27 mouse cellular contexts compared by ENCODE assay signal in the genomic region with DNA sequence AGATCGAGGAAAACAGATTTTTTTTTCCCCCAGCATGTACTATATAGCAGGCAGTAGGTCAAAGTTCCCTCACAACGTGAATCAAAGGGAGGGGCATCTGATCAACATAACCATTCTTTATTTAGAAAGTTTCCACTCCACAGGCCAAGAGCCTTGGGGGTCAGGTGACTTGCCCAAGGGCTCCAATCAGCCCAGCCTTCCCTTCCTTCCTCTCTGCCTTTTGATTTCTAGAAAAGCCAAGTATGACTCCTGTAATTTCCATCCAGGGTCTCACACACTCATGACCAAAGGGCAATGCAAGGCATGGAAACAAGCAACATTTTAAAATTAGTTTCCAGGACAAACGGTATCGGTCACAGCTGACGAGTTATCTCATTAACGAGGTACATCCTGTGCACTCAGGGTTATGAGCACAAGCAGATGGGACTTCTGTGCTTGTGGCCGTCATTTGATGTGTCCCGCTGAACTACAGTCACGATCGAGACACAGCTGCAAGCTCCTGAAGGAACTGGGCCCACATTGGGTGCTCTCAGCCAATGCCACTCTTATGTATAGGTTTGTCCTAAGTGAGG. TPM values are rescaled to one million over a fixed set of nuclear protein-coding genes. Genes with fewer than 3 reads are reported as not detected.
DNase-seq lines count a peak whose midpoint lies in the region; ATAC-seq and TF ChIP-seq lines count a peak whose summit lies in the region.
"Had no signal": no experiment of that assay in that cellular context is flagged by ENCODE, and none has a peak within 500 bp of the region (broad histone marks: within the 10 kb centered on the region; RNA-seq: fewer than 3 reads in every experiment).

No protein-coding gene starts in this region.

- no peak overlapping the region for H3K27ac ChIP-seq in liver, postnatal 0 days (ENCODE audit: low read depth)
- peak overlapping the region; percentile 86 for H3K27ac ChIP-seq in heart, adult 2 months
- peak overlapping the region; percentile 48 for H3K27ac ChIP-seq in heart, embryonic 13.5 days (replicated peaks)
- H3K27ac ChIP-seq: embryonic facial prominence, embryonic 13.5 days; forebrain, embryonic 12.5 days; hindbrain, embryonic 14.5 days; kidney, postnatal 0 days; liver, embryonic 13.5 days had no signal

- no peaks in the 10 kb centered on the region for H3K27me3 ChIP-seq in liver, postnatal 0 days (ENCODE audit: insufficient read depth, low read length)
- H3K27me3 ChIP-seq in heart, adult 2 months (ENCODE audit: control insufficient read depth, insufficient read depth, low read length) = no peaks in the 10 kb centered on the region
- H3K27me3 ChIP-seq in heart, embryonic 13.5 days (replicated peaks) = no peaks in the 10 kb centered on the region
- H3K27me3 ChIP-seq: embryonic facial prominence, embryonic 13.5 days; forebrain, embryonic 12.5 days; liver, embryonic 13.5 days had no signal

- ATAC-seq in liver, postnatal 0 days = peak; percentile 25; the same call in 1 of the 2 replicates
- no peak for ATAC-seq in heart, embryonic 13.5 days (ENCODE audit: extremely low read depth, insufficient number of reproducible peaks, low FRiP score, low TSS enrichment)
- ATAC-seq: activated CD4-positive, CD25-positive, alpha-beta regulatory T cell, adult 4 months; inflammation-experienced regulatory T-cells, adult 6 months had no signal

- TF ChIP-seq EP300 in liver, postnatal 0 days (IDR thresholded peaks at IDR 0.05; ENCODE audit: low read depth) = peak; percentile 31; the same call in 1 of the 2 replicates
- peak; percentile 80 for TF ChIP-seq EP300 in heart, adult 2 months (IDR thresholded peaks at IDR 0.05; ENCODE audit: insufficient read depth, low read depth, low read length)

- intact Hi-C loops in heart, adult 2 months (cut with DNase I) = loop anchor here (10.0 kb wide), 1 partner anchor 257 kb away; no protein-coding TSS in a partner anchor
- intact Hi-C loops in heart, postnatal 14 days (cut with DNase I) = no loop called here

- no peak overlapping the region for H3K4me2 ChIP-seq in liver, postnatal 0 days (ENCODE audit: low read depth, low read length)
- no peak overlapping the region for H3K4me2 ChIP-seq in heart, embryonic 13.5 days
- H3K4me2 ChIP-seq: embryonic facial prominence, embryonic 13.5 days; forebrain, embryonic 12.5 days; hindbrain, embryonic 14.5 days; liver, embryonic 13.5 days; lung, embryonic 14.5 days had no signal

- 56% methylated on average over 10 of the region's 10 CpGs for WGBS in liver, postnatal 0 days (ENCODE audit: insufficient replicate concordance)
- 21% methylated on average over 10 of the region's 10 CpGs for WGBS in heart, adult 2 months
- 60% methylated on average over 10 of the region's 10 CpGs for WGBS in heart, embryonic 13.5 days

- H3K79me2 ChIP-seq in heart, adult 2 months (replicated peaks; ENCODE audit: control insufficient read depth, insufficient read depth, low read length) = no peaks in the 10 kb centered on the region

- H3K36me3 ChIP-seq in liver, postnatal 0 days (replicated peaks; ENCODE audit: insufficient read depth, low read length) = no peaks in the 10 kb centered on the region
- H3K36me3 ChIP-seq in heart, adult 2 months (ENCODE audit: control insufficient read depth, insufficient read depth, low read length) = peaks cover 19% of the 10 kb centered on the region
- peaks cover 74% of the 10 kb centered on the region for H3K36me3 ChIP-seq in heart, embryonic 13.5 days
- H3K36me3 ChIP-seq: embryonic facial prominence, embryonic 13.5 days; forebrain, embryonic 12.5 days; liver, embryonic 13.5 days had no signal

- H3K9ac ChIP-seq in liver, postnatal 0 days (replicated peaks) = no peak overlapping the region
- no peak overlapping the region; the same call in 1 of the 2 replicates for H3K9ac ChIP-seq in heart, adult 2 months (ENCODE audit: low read depth, low read length)
- no peak overlapping the region for H3K9ac ChIP-seq in heart, embryonic 13.5 days
- H3K9ac ChIP-seq: embryonic facial prominence, embryonic 13.5 days; forebrain, embryonic 12.5 days; hindbrain, embryonic 14.5 days; liver, embryonic 13.5 days; lung, embryonic 14.5 days had no signal

- peak; percentile 31; the same call in 1 of the 2 replicates for TF ChIP-seq POLR2A in heart, adult 2 months (IDR thresholded peaks at IDR 0.05; ENCODE audit: insufficient read depth, low read depth, low read length)

- no peak for DNase-seq in liver, postnatal 0 days
- DNase-seq in liver = no peak
- peak in 1 of 2 experiments; percentile 48 for DNase-seq in heart, adult 2 months
- peak; percentile 23 to 33 for DNase-seq in heart, postnatal 14 days
- DNase-seq in right cerebral cortex, postnatal 14 days = no peak
- DNase-seq in layer of hippocampus, adult 11-12 months (ENCODE audit: low spot score) = no peak
- DNase-seq in adrenal gland, postnatal 36 days = no peak
- DNase-seq: adrenal gland, adult 8-10 months; cerebellum, adult 2 months; cerebellum, postnatal 25 days; embryo, embryonic 11 days; kidney, adult 2 months; liver, embryonic 13.5 days; lung, embryonic 14.5 days; lung, postnatal 4 days; midbrain, embryonic 14.5 days; right cerebral cortex, postnatal 25 days; thymus, adult 2 months had no signal

- no peaks in the 10 kb centered on the region for H3K9me3 ChIP-seq in liver, postnatal 0 days (ENCODE audit: low read length)
- H3K9me3 ChIP-seq in heart, embryonic 13.5 days = no peaks in the 10 kb centered on the region
- H3K9me3 ChIP-seq: embryonic facial prominence, embryonic 13.5 days; forebrain, embryonic 12.5 days; liver, embryonic 13.5 days had no signal

- H3K4me1 ChIP-seq in liver, postnatal 0 days (ENCODE audit: insufficient read depth) = no peaks in the 10 kb centered on the region
- peaks cover 17% of the 10 kb centered on the region for H3K4me1 ChIP-seq in heart, adult 2 months (ENCODE audit: control insufficient read depth, insufficient read depth, low read length)
- peaks cover 22% of the 10 kb centered on the region for H3K4me1 ChIP-seq in heart, embryonic 13.5 days
- H3K4me1 ChIP-seq: liver, embryonic 13.5 days had no signal

- H3K4me3 ChIP-seq in liver, postnatal 0 days (ENCODE audit: low read depth, low read length) = no peak overlapping the region
- no peak overlapping the region for H3K4me3 ChIP-seq in heart, adult 2 months
- no peak overlapping the region for H3K4me3 ChIP-seq in heart, embryonic 13.5 days
- H3K4me3 ChIP-seq: embryonic facial prominence, embryonic 13.5 days; erythroblast, embryonic 14.5 days; forebrain, embryonic 12.5 days; liver, embryonic 13.5 days had no signal

- TF ChIP-seq CTCF in liver, postnatal 0 days (IDR thresholded peaks at IDR 0.05; ENCODE audit: low read depth) = no peak
- TF ChIP-seq CTCF in heart, adult 2 months (IDR thresholded peaks at IDR 0.05) = no peak

RNA-seq across cellular contexts. Expression of a gene that starts 44.4 kb away (rescaled TPM):
- polyA plus RNA-seq in liver, postnatal 0 days (2015; fragmentation: Nextera tagmentation; extraction: Ambion mirVana) = 2.8 and 3.7 TPM in 2 replicates
- total RNA-seq in heart, adult 2 months (2021) = 100 to 1,000 TPM; 359 to 430 TPM
- 163 and 284 TPM in 2 replicates for polyA plus RNA-seq in heart, adult 2 months (2012; rRNA removed)
- polyA plus RNA-seq in heart, embryonic 13.5 days (2015; fragmentation: Nextera tagmentation; extraction: Ambion mirVana) = 72.1 and 74.6 TPM in 2 replicates
- 100 to 1,000 TPM; 341 to 359 TPM for total RNA-seq in heart, postnatal 14 days (2021)
- total RNA-seq in adrenal gland, postnatal 36 days (2021) = 10 to 100 TPM in 1 of 2 experiments, 1 to 10 TPM in 1; 6.8 to 12.9 TPM
- total RNA-seq: megakaryocyte-erythroid progenitor cell, adult 5-6 weeks had no signal
- polyA plus RNA-seq: erythroblast, embryonic 14.5 days had no signal

Comparison
In these comparisons a context has a peak if more than half of its experiments do, and no peak if none do; other contexts are left out.
1. DNase-seq: peak in heart, postnatal 14 days (2 of 2); none in liver, postnatal 0 days (single experiment), liver (single experiment), right cerebral cortex, postnatal 14 days (single experiment), layer of hippocampus, adult 11-12 months (single experiment) and adrenal gland, postnatal 36 days (0 of 2).
2. RNA of a gene that starts 44.4 kb away (total RNA-seq): 359 to 430 TPM in heart, adult 2 months and 341 to 359 TPM in heart, postnatal 14 days; 6.8 to 12.9 TPM in adrenal gland, postnatal 36 days; every median in the first group is over 10 times any median in the second.